Mouse (Mus musculus): ENCODE data around the gene Gm765. TPM values are rescaled to one million over a fixed set of nuclear protein-coding genes. Genes with fewer than 3 reads are reported as not detected.

The Gm765 gene
- polyA plus RNA-seq (2012; rRNA removed) = not detected in 2 replicates

DNA sequence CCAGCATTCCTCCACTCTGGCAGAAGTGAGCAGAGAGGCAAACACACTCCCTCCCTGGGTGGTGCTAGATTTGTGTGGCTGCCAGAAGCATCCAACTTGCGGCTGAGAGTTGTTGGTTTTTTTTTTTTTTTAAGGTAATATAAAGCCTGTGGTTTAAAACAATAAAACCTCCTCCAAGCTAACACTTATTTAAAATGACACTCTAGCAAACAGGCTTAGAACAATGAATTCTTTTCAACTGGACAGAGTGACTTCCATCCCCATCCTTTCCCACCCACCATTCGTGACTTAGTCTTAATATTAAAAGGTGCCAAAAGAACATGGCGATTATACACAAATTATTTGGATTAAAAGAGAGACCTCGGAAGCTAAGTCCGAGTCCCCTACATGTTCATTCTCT, at the start of gene Gm765:
Gene Gm765, minus strand, starts transcription at position 101 of the 400 bp plus-strand sequence.
- Histone ChIP-seq H3K4me1 (ENCODE audit: control insufficient read depth, insufficient read depth, low read length) (no peaks in the 10 kb centered on the region), H3K36me3 (ENCODE audit: control insufficient read depth, insufficient read depth, low read length) (no peaks in the 10 kb centered on the region)
- no peak for DNase-seq

DNA sequence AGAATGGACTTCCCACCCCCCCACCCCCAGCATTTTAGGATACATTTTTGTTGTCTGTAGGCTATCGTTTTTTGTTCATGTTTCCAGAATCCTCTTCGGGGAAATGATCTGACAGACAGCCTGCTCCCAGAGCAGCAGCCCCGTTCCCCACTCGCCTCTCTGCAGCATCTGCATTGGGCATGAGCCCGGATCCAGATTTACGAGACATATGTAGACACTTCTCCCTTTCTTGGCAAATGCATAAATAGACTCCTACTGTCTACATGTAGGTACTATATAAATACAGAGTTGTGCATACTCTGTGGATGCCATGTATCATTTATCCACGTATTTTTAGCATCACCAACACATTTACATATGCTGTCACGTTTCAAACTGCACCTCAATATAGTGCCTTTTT, 42.9 kb upstream of the Gm765 start:
- Histone ChIP-seq H3K27me3 (replicated peaks; ENCODE audit: control insufficient read depth, insufficient read depth, low read length) (no peaks in the 10 kb centered on the region; the same call in 1 of the 2 replicates), H3K36me3 (ENCODE audit: control insufficient read depth, insufficient read depth, low read length) (no peaks in the 10 kb centered on the region), H3K4me3 (ENCODE audit: insufficient read depth, low read depth, low read length) (no peak overlapping the region), H3K27ac (ENCODE audit: insufficient read depth, low read depth, low read length) (no peak overlapping the region), H3K4me1 (ENCODE audit: control insufficient read depth, insufficient read depth, low read length) (no peaks in the 10 kb centered on the region)
- 74% methylated on average over 8 of the region's 8 CpGs for WGBS
- DNase-seq = no peak
- no peak for TF ChIP-seq CTCF (conservative IDR thresholded peaks at IDR 0.05; ENCODE audit: insufficient read depth, insufficient read length, low read depth, low read length)
- no peak for TF ChIP-seq POLR2A (IDR thresholded peaks at IDR 0.05; ENCODE audit: low read depth, low read length)

More for the DNA sequence above, at the start of gene Gm765:
- Histone ChIP-seq H3K27ac (ENCODE audit: insufficient read depth, low read depth, low read length) (no peak within 1 kb of the TSS), H3K27me3 (replicated peaks; ENCODE audit: control insufficient read depth, insufficient read depth, low read length) (no peaks in the 10 kb centered on the region), H3K4me3 (ENCODE audit: insufficient read depth, low read depth, low read length) (no peak within 1 kb of the TSS)
- TF ChIP-seq CTCF (conservative IDR thresholded peaks at IDR 0.05; ENCODE audit: insufficient read depth, insufficient read length, low read depth, low read length) (no peak), POLR2A (IDR thresholded peaks at IDR 0.05; ENCODE audit: low read depth, low read length) (no peak)
- WGBS = 73% methylated on average over 5 of the region's 5 CpGs

DNA sequence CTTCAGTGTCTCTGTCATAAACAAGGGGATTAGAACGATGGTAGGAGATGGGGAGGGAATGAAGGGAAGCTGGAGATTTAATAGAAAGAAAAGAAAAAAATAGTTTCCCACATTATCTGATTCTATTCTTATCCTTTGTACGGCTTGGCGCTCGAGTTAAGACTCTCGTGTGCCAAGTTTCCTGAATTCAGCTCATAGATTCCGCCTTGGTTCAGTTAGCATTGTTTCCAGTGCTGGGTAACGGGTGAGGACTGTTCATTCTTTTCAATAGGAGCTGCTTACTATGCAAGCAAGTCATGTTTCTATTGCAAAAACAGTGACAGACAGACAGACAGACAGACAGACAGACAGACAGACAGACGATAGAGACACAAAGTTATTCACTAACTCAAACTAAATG, 41.9 kb upstream of the Gm765 start:
- WGBS = 66% methylated on average over 8 of the region's 8 CpGs

DNA sequence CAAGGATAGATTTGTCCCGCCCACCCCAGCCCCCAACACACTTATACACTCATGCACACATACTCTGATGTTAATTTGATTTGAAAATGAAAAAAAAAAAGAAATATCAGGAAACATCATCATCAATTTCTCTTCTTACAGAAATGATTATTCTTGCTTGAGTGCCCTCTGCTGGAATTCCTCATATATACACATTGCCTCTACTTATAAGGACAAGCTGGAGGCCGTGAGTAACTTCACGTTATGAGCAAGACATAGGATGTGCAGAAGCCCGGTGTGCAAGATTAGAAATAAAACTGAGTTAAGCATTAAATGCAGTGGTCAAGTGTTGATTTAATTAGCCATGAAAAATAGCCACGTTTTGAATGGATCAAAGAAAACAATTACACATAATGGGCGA, 40.9 kb upstream of the Gm765 start:
- Histone ChIP-seq H3K4me1 (ENCODE audit: control insufficient read depth, insufficient read depth, low read length) (no peaks in the 10 kb centered on the region), H3K27ac (ENCODE audit: insufficient read depth, low read depth, low read length) (no peak overlapping the region), H3K4me3 (ENCODE audit: insufficient read depth, low read depth, low read length) (no peak overlapping the region), H3K36me3 (ENCODE audit: control insufficient read depth, insufficient read depth, low read length) (no peaks in the 10 kb centered on the region), H3K27me3 (replicated peaks; ENCODE audit: control insufficient read depth, insufficient read depth, low read length) (no peaks in the 10 kb centered on the region; the same call in 1 of the 2 replicates)
- no peak for TF ChIP-seq POLR2A (IDR thresholded peaks at IDR 0.05; ENCODE audit: low read depth, low read length)
- 0 out of 2 replicates have a peak, but pooled peaks have one; percentile 3 for TF ChIP-seq CTCF (conservative IDR thresholded peaks at IDR 0.05; ENCODE audit: insufficient read depth, insufficient read length, low read depth, low read length)
- WGBS = 22% methylated on average over 6 of the region's 6 CpGs
- DNase-seq = peak; percentile 33

More for the DNA sequence above, 41.9 kb upstream of the Gm765 start:
- TF ChIP-seq POLR2A (IDR thresholded peaks at IDR 0.05; ENCODE audit: low read depth, low read length) = no peak
- TF ChIP-seq CTCF (conservative IDR thresholded peaks at IDR 0.05; ENCODE audit: insufficient read depth, insufficient read length, low read depth, low read length) = no peak
- DNase-seq = no peak
- H3K27me3 ChIP-seq (replicated peaks; ENCODE audit: control insufficient read depth, insufficient read depth, low read length) = no peaks in the 10 kb centered on the region; the same call in 1 of the 2 replicates
- H3K27ac ChIP-seq (ENCODE audit: insufficient read depth, low read depth, low read length) = no peak overlapping the region
- no peaks in the 10 kb centered on the region for H3K4me1 ChIP-seq (ENCODE audit: control insufficient read depth, insufficient read depth, low read length)
- no peak overlapping the region for H3K4me3 ChIP-seq (ENCODE audit: insufficient read depth, low read depth, low read length)
- H3K36me3 ChIP-seq (ENCODE audit: control insufficient read depth, insufficient read depth, low read length) = no peaks in the 10 kb centered on the region

DNA sequence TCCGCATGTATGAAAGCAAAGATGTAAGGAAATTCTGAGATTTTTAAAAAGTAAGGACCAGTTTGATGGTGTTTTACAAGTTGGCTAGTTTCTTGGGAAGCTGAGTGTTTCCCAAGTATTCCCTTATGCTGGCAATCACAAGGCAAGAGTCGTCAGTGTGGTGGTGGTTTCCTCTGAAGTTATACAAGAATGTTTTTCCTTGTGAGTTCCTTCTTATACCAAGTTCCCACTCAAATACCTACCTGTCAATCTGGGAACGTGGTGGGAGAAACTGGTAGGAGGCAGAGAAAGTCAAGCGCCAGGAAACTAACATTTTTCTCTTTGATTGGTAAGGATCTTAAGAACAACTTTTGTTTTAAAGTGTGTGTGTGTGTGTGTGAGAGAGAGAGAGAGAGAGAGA, 23.6 kb upstream of the Gm765 start:
- H3K4me1 ChIP-seq (ENCODE audit: control insufficient read depth, insufficient read depth, low read length) = no peaks in the 10 kb centered on the region
- no peak for TF ChIP-seq CTCF (conservative IDR thresholded peaks at IDR 0.05; ENCODE audit: insufficient read depth, insufficient read length, low read depth, low read length)
- no peak for TF ChIP-seq POLR2A (IDR thresholded peaks at IDR 0.05; ENCODE audit: low read depth, low read length)
- WGBS = 77% methylated on average over 4 of the region's 4 CpGs

DNA sequence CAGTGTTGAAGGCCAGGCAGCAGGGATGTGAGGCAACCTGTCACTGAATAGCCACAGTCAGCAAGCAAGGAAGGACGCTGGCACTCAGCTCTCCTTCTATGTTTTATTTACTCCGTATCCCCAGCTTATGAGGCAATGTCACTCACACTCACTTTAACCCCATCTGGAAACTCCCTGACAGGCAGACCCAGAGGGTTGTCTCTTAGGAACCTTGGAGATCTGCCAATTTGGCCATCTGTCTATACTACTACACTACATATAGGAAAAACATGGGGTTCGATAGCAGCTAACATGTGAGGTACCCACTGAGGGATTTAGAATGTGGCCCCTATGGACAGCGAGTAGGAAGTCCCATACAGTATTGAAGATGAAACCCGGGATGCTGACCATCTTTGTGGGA, 12.7 kb upstream of the Gm765 start:
- no peak for TF ChIP-seq CTCF (conservative IDR thresholded peaks at IDR 0.05; ENCODE audit: insufficient read depth, insufficient read length, low read depth, low read length)
- no peak for TF ChIP-seq POLR2A (IDR thresholded peaks at IDR 0.05; ENCODE audit: low read depth, low read length)
- no peaks in the 10 kb centered on the region for H3K27me3 ChIP-seq (replicated peaks; ENCODE audit: control insufficient read depth, insufficient read depth, low read length)
- 86% methylated on average over 5 of the region's 5 CpGs for WGBS
- DNase-seq = no peak
- no peak overlapping the region for H3K4me3 ChIP-seq (ENCODE audit: insufficient read depth, low read depth, low read length)
- H3K27ac ChIP-seq (ENCODE audit: insufficient read depth, low read depth, low read length) = no peak overlapping the region
- H3K36me3 ChIP-seq (ENCODE audit: control insufficient read depth, insufficient read depth, low read length) = no peaks in the 10 kb centered on the region
- H3K4me1 ChIP-seq (ENCODE audit: control insufficient read depth, insufficient read depth, low read length) = no peaks in the 10 kb centered on the region

More for the DNA sequence above, 23.6 kb upstream of the Gm765 start:
- Histone ChIP-seq H3K27ac (ENCODE audit: insufficient read depth, low read depth, low read length) (no peak overlapping the region), H3K36me3 (ENCODE audit: control insufficient read depth, insufficient read depth, low read length) (no peaks in the 10 kb centered on the region), H3K27me3 (replicated peaks; ENCODE audit: control insufficient read depth, insufficient read depth, low read length) (no peaks in the 10 kb centered on the region; the same call in 1 of the 2 replicates), H3K4me3 (ENCODE audit: insufficient read depth, low read depth, low read length) (no peak overlapping the region)
- DNase-seq = no peak

DNA sequence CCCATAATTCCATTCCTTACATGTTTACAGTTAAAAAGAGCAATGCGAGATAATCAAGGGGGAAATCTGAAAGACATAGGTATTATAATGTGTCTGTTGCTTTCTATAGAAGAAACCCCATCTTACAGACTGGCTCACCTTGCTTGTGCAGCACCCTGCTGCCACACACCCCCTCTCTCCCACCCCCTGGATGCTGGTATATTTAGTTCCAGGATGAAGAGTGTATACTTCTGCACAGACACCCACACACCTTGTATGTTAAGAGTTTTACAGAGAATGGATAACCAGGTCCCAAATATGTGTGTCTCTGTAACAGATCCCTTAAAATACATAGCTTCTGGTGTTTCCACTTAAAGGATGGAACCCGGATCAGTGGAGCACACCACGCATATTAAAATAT, 10.7 kb upstream of the Gm765 start:
- Histone ChIP-seq H3K36me3 (ENCODE audit: control insufficient read depth, insufficient read depth, low read length) (no peaks in the 10 kb centered on the region), H3K4me3 (ENCODE audit: insufficient read depth, low read depth, low read length) (no peak overlapping the region), H3K4me1 (ENCODE audit: control insufficient read depth, insufficient read depth, low read length) (no peaks in the 10 kb centered on the region), H3K27me3 (replicated peaks; ENCODE audit: control insufficient read depth, insufficient read depth, low read length) (no peaks in the 10 kb centered on the region), H3K27ac (ENCODE audit: insufficient read depth, low read depth, low read length) (no peak overlapping the region)
- DNase-seq = no peak
- no peak for TF ChIP-seq CTCF (conservative IDR thresholded peaks at IDR 0.05; ENCODE audit: insufficient read depth, insufficient read length, low read depth, low read length)
- no peak for TF ChIP-seq POLR2A (IDR thresholded peaks at IDR 0.05; ENCODE audit: low read depth, low read length)
- 90% methylated on average over 3 of the region's 3 CpGs for WGBS

Data from kidney, adult 2 months (tissue).